Mouse (Mus musculus): ENCODE data around the gene Zfp768.

- no peak for TF ChIP-seq CTCF (conservative IDR thresholded peaks at IDR 0.05; ENCODE audit: low read length)
- no peak for TF ChIP-seq POU5F1 (IDR thresholded peaks at IDR 0.05; ENCODE audit: borderline replicate concordance, low read length)
Measured at GRCm38 (mm10) chr7:127355796-127356195, 10.4 kb upstream of the Zfp768 start.
